Mouse (Mus musculus): ENCODE measurements around the gene Grhl1. TPM values are rescaled to one million over a fixed set of nuclear protein-coding genes. Genes with fewer than 3 reads are reported as not detected.

Grhl1 gene
- polyA plus RNA-seq, 1 experiment from 2014 or later = 0.60 TPM

- H3K9ac ChIP-seq (ENCODE audit: low read depth, low read length) = no peak overlapping the region
- H3K36me3 ChIP-seq (ENCODE audit: control insufficient read depth, insufficient read depth, low read length) = no peaks in the 10 kb centered on the region
- H3K27ac ChIP-seq (ENCODE audit: low read depth, low read length) = no peak overlapping the region
- no peaks in the 10 kb centered on the region for H3K4me1 ChIP-seq (replicated peaks; ENCODE audit: control insufficient read depth, insufficient read depth, low read length)
- DNase-seq (ENCODE audit: low spot score) (no peak), ATAC-seq (ENCODE audit: low FRiP score) (no peak)
- WGBS = 48% methylated on average over 1 of the region's 1 CpGs
- H3K9me3 ChIP-seq (ENCODE audit: control insufficient read depth, low read length) = no peaks in the 10 kb centered on the region
- H3K4me2 ChIP-seq (replicated peaks; ENCODE audit: low read depth, low read length) = no peak overlapping the region
- H3K27me3 ChIP-seq (ENCODE audit: control insufficient read depth, insufficient read depth, low read length) = no peaks in the 10 kb centered on the region
- H3K4me3 ChIP-seq (ENCODE audit: low read depth, low read length) = no peak overlapping the region
Measured at GRCm38 (mm10) chr12:24644125-24644571, 72.1 kb downstream of the Grhl1 start.

- WGBS = 81% methylated on average over 6 of the region's 6 CpGs
- H3K4me3 ChIP-seq (ENCODE audit: low read depth, low read length) = no peak overlapping the region
- H3K9me3 ChIP-seq (ENCODE audit: control insufficient read depth, low read length) = no peaks in the 10 kb centered on the region
- no peak overlapping the region for H3K4me2 ChIP-seq (replicated peaks; ENCODE audit: low read depth, low read length)
- no peaks in the 10 kb centered on the region for H3K36me3 ChIP-seq (ENCODE audit: control insufficient read depth, insufficient read depth, low read length)
- DNase-seq (ENCODE audit: low spot score) (no peak), ATAC-seq (ENCODE audit: low FRiP score) (no peak)
- H3K4me1 ChIP-seq (replicated peaks; ENCODE audit: control insufficient read depth, insufficient read depth, low read length) = peaks cover 3% of the 10 kb centered on the region; the same call in 1 of the 2 replicates
- H3K9ac ChIP-seq (ENCODE audit: low read depth, low read length) = no peak overlapping the region
- no peaks in the 10 kb centered on the region for H3K27me3 ChIP-seq (ENCODE audit: control insufficient read depth, insufficient read depth, low read length)
- H3K27ac ChIP-seq (ENCODE audit: low read depth, low read length) = no peak overlapping the region
Measured at GRCm38 (mm10) chr12:24645901-24646300, 73.8 kb downstream of the Grhl1 start.

GRCm38 (mm10) chr12:24648094-24648493 is 76.0 kb downstream of the Grhl1 start:
- H3K9ac ChIP-seq (ENCODE audit: low read depth, low read length) = no peak overlapping the region
- WGBS = 75% methylated on average over 1 of the region's 1 CpGs
- no peak overlapping the region for H3K4me2 ChIP-seq (replicated peaks; ENCODE audit: low read depth, low read length)
- ATAC-seq (ENCODE audit: low FRiP score) = no peak
- DNase-seq (ENCODE audit: low spot score) = no peak
- no peaks in the 10 kb centered on the region for H3K36me3 ChIP-seq (ENCODE audit: control insufficient read depth, insufficient read depth, low read length)
- H3K27me3 ChIP-seq (ENCODE audit: control insufficient read depth, insufficient read depth, low read length) = no peaks in the 10 kb centered on the region
- H3K27ac ChIP-seq (ENCODE audit: low read depth, low read length) = no peak overlapping the region
- peaks cover 7% of the 10 kb centered on the region for H3K4me1 ChIP-seq (replicated peaks; ENCODE audit: control insufficient read depth, insufficient read depth, low read length)
- no peaks in the 10 kb centered on the region for H3K9me3 ChIP-seq (ENCODE audit: control insufficient read depth, low read length)
- no peak overlapping the region for H3K4me3 ChIP-seq (ENCODE audit: low read depth, low read length)

GRCm38 (mm10) chr12:24650415-24651062 is 78.5 kb downstream of the Grhl1 start:
- peak overlapping the region; percentile 53 for H3K9ac ChIP-seq (ENCODE audit: low read depth, low read length)
- H3K9me3 ChIP-seq (ENCODE audit: control insufficient read depth, low read length) = no peaks in the 10 kb centered on the region
- no peaks in the 10 kb centered on the region for H3K27me3 ChIP-seq (ENCODE audit: control insufficient read depth, insufficient read depth, low read length)
- peaks cover 5% of the 10 kb centered on the region; the same call in 1 of the 2 replicates for H3K36me3 ChIP-seq (ENCODE audit: control insufficient read depth, insufficient read depth, low read length)
- H3K4me2 ChIP-seq (replicated peaks; ENCODE audit: low read depth, low read length) = peak overlapping the region; percentile 67
- DNase-seq (ENCODE audit: low spot score) (no peak), ATAC-seq (ENCODE audit: low FRiP score) (peak; percentile 23)
- no peak overlapping the region for H3K27ac ChIP-seq (ENCODE audit: low read depth, low read length)
- H3K4me1 ChIP-seq (replicated peaks; ENCODE audit: control insufficient read depth, insufficient read depth, low read length) = peaks cover 7% of the 10 kb centered on the region
- WGBS = 4% methylated on average over 22 of the region's 22 CpGs
- H3K4me3 ChIP-seq (ENCODE audit: low read depth, low read length) = peak overlapping the region; percentile 94

- peak; percentile 99 for DNase-seq (ENCODE audit: low spot score)
- peak within 1 kb of the TSS; percentile 91 for H3K9ac ChIP-seq (ENCODE audit: low read depth, low read length)
- H3K36me3 ChIP-seq (ENCODE audit: control insufficient read depth, insufficient read depth, low read length) = peaks cover 5% of the 10 kb centered on the region; the same call in 1 of the 2 replicates
- peak within 1 kb of the TSS; percentile 94 for H3K4me3 ChIP-seq (ENCODE audit: low read depth, low read length)
- peaks cover 7% of the 10 kb centered on the region for H3K4me1 ChIP-seq (replicated peaks; ENCODE audit: control insufficient read depth, insufficient read depth, low read length)
- WGBS = 0% methylated on average over 36 of the region's 68 CpGs
- ATAC-seq (ENCODE audit: low FRiP score) = peak; percentile 94
- peak within 1 kb of the TSS; percentile 89 for H3K27ac ChIP-seq (ENCODE audit: low read depth, low read length)
- no peaks in the 10 kb centered on the region for H3K9me3 ChIP-seq (ENCODE audit: control insufficient read depth, low read length)
- H3K4me2 ChIP-seq (replicated peaks; ENCODE audit: low read depth, low read length) = peak within 1 kb of the TSS; percentile 67
- no peaks in the 10 kb centered on the region for H3K27me3 ChIP-seq (ENCODE audit: control insufficient read depth, insufficient read depth, low read length)
Measured at GRCm38 (mm10) chr12:24651063-24651557, 79.0 kb downstream of the Grhl1 start, which contains the start of gene Klf11. Gene Klf11 (plus strand): TSS chr12:24651274.

GRCm38 (mm10) chr12:24651642-24652342 is 79.7 kb downstream of the Grhl1 start:
- H3K4me1 ChIP-seq (replicated peaks; ENCODE audit: control insufficient read depth, insufficient read depth, low read length) = peaks cover 7% of the 10 kb centered on the region
- no peaks in the 10 kb centered on the region for H3K9me3 ChIP-seq (ENCODE audit: control insufficient read depth, low read length)
- H3K27ac ChIP-seq (ENCODE audit: low read depth, low read length) = peak overlapping the region; percentile 89
- H3K9ac ChIP-seq (ENCODE audit: low read depth, low read length) = peak overlapping the region; percentile 91
- peak overlapping the region; percentile 60 for H3K4me2 ChIP-seq (replicated peaks; ENCODE audit: low read depth, low read length)
- DNase-seq (ENCODE audit: low spot score) = peak; percentile 96
- ATAC-seq (ENCODE audit: low FRiP score) = peak; percentile 91
- peaks cover 5% of the 10 kb centered on the region; the same call in 1 of the 2 replicates for H3K36me3 ChIP-seq (ENCODE audit: control insufficient read depth, insufficient read depth, low read length)
- 1% methylated on average over 36 of the region's 36 CpGs for WGBS
- H3K27me3 ChIP-seq (ENCODE audit: control insufficient read depth, insufficient read depth, low read length) = no peaks in the 10 kb centered on the region
- H3K4me3 ChIP-seq (ENCODE audit: low read depth, low read length) = peak overlapping the region; percentile 94

GRCm38 (mm10) chr12:24654065-24654862 is 82.2 kb downstream of the Grhl1 start:
- Histone ChIP-seq H3K4me3 (ENCODE audit: low read depth, low read length) (no peak overlapping the region), H3K9me3 (ENCODE audit: control insufficient read depth, low read length) (no peaks in the 10 kb centered on the region), H3K27ac (ENCODE audit: low read depth, low read length) (no peak overlapping the region), H3K27me3 (ENCODE audit: control insufficient read depth, insufficient read depth, low read length) (no peaks in the 10 kb centered on the region), H3K9ac (ENCODE audit: low read depth, low read length) (no peak overlapping the region), H3K4me2 (replicated peaks; ENCODE audit: low read depth, low read length) (no peak overlapping the region), H3K36me3 (ENCODE audit: control insufficient read depth, insufficient read depth, low read length) (peaks cover 5% of the 10 kb centered on the region; the same call in 1 of the 2 replicates), H3K4me1 (replicated peaks; ENCODE audit: control insufficient read depth, insufficient read depth, low read length) (peaks cover 7% of the 10 kb centered on the region)
- ATAC-seq (ENCODE audit: low FRiP score) (no peak), DNase-seq (ENCODE audit: low spot score) (no peak)
- WGBS = 81% methylated on average over 16 of the region's 16 CpGs

GRCm38 (mm10) chr12:24656436-24656835 is 84.4 kb downstream of the Grhl1 start:
- no peak for ATAC-seq (ENCODE audit: low FRiP score)
- H3K27ac ChIP-seq (ENCODE audit: low read depth, low read length) = peak overlapping the region; percentile 24; the same call in 1 of the 2 replicates
- 76% methylated on average over 3 of the region's 3 CpGs for WGBS

More at GRCm38 (mm10) chr12:24656436-24656835, 84.4 kb downstream of the Grhl1 start:
- Histone ChIP-seq H3K4me2 (replicated peaks; ENCODE audit: low read depth, low read length) (0 out of 2 replicates have a peak overlapping the region, but pooled peaks have one; percentile 11), H3K27me3 (ENCODE audit: control insufficient read depth, insufficient read depth, low read length) (no peaks in the 10 kb centered on the region), H3K9me3 (ENCODE audit: control insufficient read depth, low read length) (no peaks in the 10 kb centered on the region), H3K9ac (ENCODE audit: low read depth, low read length) (peak overlapping the region; percentile 27; the same call in 1 of the 2 replicates), H3K4me3 (ENCODE audit: low read depth, low read length) (no peak overlapping the region), H3K36me3 (ENCODE audit: control insufficient read depth, insufficient read depth, low read length) (peaks cover 5% of the 10 kb centered on the region; the same call in 1 of the 2 replicates), H3K4me1 (replicated peaks; ENCODE audit: control insufficient read depth, insufficient read depth, low read length) (peaks cover 4% of the 10 kb centered on the region; the same call in 1 of the 2 replicates)
- no peak for DNase-seq (ENCODE audit: low spot score)

All from hindbrain, embryonic 11.5 days (tissue).